Mouse (Mus musculus) MEL (cell line): ENCODE results near the gene Tex2. TPM values are rescaled to one million over a fixed set of nuclear protein-coding genes. Genes with fewer than 3 reads are reported as not detected.

Experiments used
- DNase-seq: peaks from one replicate; pipeline ENCODE4 v3.0.0; 2011; ENCODE audit warnings: low read depth, low spot score
- H3K27ac ChIP-seq: 2 replicates; pipeline ENCODE4 v1.5.1; 2012; ENCODE audit warnings: low read depth, mild to moderate bottlenecking, control low read depth, low read length, moderate library complexity; ENCODE audit not compliant: control insufficient read depth
- H3K27me3 ChIP-seq, 2 experiments: fragments of 150-350 bp in 1 of 2; sonication (generic) in 1 of 2; 2 replicates each; pipeline ENCODE4 v1.6.1; 2012; ENCODE audit warnings: low read length in 2 of 2, mild to moderate bottlenecking in 2 of 2, improper control_type of control experiment in 1 of 2, moderate library complexity in 1 of 2; ENCODE audit not compliant: insufficient read depth in 2 of 2, control insufficient read depth in 1 of 2
- H3K36me3 ChIP-seq, 2 experiments: 2 replicates each; pipeline ENCODE4 v1.6.1; 2012 to 2014; ENCODE audit warnings: low read length in 2 of 2, improper control_type of control experiment in 1 of 2, inconsistent platforms in 1 of 2, mild to moderate bottlenecking in 1 of 2; ENCODE audit not compliant: insufficient read depth in 2 of 2, control insufficient read depth in 1 of 2
- H3K4me1 ChIP-seq, 2 experiments: fragments of 150-350 bp in 1 of 2; sonication (generic) in 1 of 2; 2 replicates each; pipeline ENCODE4 v1.6.1; 2012; ENCODE audit warnings: low read length in 2 of 2, improper control_type of control experiment in 1 of 2, mild to moderate bottlenecking in 1 of 2; ENCODE audit not compliant: insufficient read depth in 2 of 2, control insufficient read depth in 1 of 2
- H3K4me3 ChIP-seq, 2 experiments: fragments of 150-350 bp in 1 of 2; sonication (generic) in 1 of 2; 2 replicates each; pipeline ENCODE4 v1.5.1; 2012; ENCODE audit warnings: low read depth in 2 of 2, low read length in 2 of 2, mild to moderate bottlenecking in 2 of 2, moderate library complexity in 2 of 2, control low read depth in 1 of 2, improper control_type of control experiment in 1 of 2; ENCODE audit not compliant: control insufficient read depth in 1 of 2, insufficient read depth in 1 of 2
- H3K79me2 ChIP-seq: 2 replicates; pipeline ENCODE4 v1.6.1; 2012; ENCODE audit warnings: mild to moderate bottlenecking, low read length, moderate library complexity; ENCODE audit not compliant: control insufficient read depth, poor library complexity, insufficient read depth
- H3K9ac ChIP-seq: 2 replicates; pipeline ENCODE4 v1.6.1; 2012; ENCODE audit warnings: low read depth, mild to moderate bottlenecking, control low read depth, low read length, moderate library complexity; ENCODE audit not compliant: control insufficient read depth, poor library complexity, severe bottlenecking
- H3K9me3 ChIP-seq: fragments of 150-350 bp; sonication (generic); replicated peaks from 2 replicates; pipeline ENCODE4 v1.6.1; 2012; ENCODE audit warnings: mild to moderate bottlenecking, low read length, improper control_type of control experiment, moderate library complexity; ENCODE audit not compliant: insufficient read depth
- BHLHE40 ChIP-seq: IDR thresholded peaks from 2 replicates; pipeline ENCODE4 v1.6.1; 2012; ENCODE audit warnings: low read depth, mild to moderate bottlenecking, inconsistent platforms, low read length, improper control_type of control experiment, borderline replicate concordance
- CHD1 ChIP-seq: IDR thresholded peaks from 2 replicates; pipeline ENCODE4 v1.6.1; 2012; ENCODE audit warnings: low read depth, mild to moderate bottlenecking, inconsistent platforms, low read length, improper control_type of control experiment
- CTCF ChIP-seq, 3 experiments: IDR thresholded peaks in 2 of 3; conservative IDR thresholded peaks in 1 of 3; 2 replicates each; pipeline ENCODE4 v1.5.1; 2011 to 2012; ENCODE audit warnings: low read length in 3 of 3, low read depth in 2 of 3, mild to moderate bottlenecking in 2 of 3, improper control_type of control experiment in 1 of 3, inconsistent platforms in 1 of 3, mixed read lengths in 1 of 3, moderate library complexity in 1 of 3; ENCODE audit not compliant: control insufficient read depth in 1 of 3, insufficient read depth in 1 of 3, poor library complexity in 1 of 3, severe bottlenecking in 1 of 3
- GABPA ChIP-seq: IDR thresholded peaks from 2 replicates; pipeline ENCODE4 v1.6.1; 2012; ENCODE audit warnings: low read depth, mild to moderate bottlenecking, inconsistent platforms, low read length, improper control_type of control experiment, moderate library complexity
- GATA1 ChIP-seq: IDR thresholded peaks from 2 replicates; pipeline ENCODE4 v1.6.1; 2011; ENCODE audit warnings: low read depth, low read length, improper control_type of control experiment
- MAZ ChIP-seq: IDR thresholded peaks from 2 replicates; pipeline ENCODE4 v1.6.1; 2012; ENCODE audit warnings: low read depth, mild to moderate bottlenecking, inconsistent platforms, low read length, improper control_type of control experiment
- MXI1 ChIP-seq: IDR thresholded peaks from 2 replicates; pipeline ENCODE4 v1.6.1; 2011; ENCODE audit warnings: mild to moderate bottlenecking, low read depth, low read length, improper control_type of control experiment
- MYB ChIP-seq: IDR thresholded peaks from 2 replicates; pipeline ENCODE4 v1.6.1; 2011; ENCODE audit warnings: mild to moderate bottlenecking, low read depth, low read length, improper control_type of control experiment
- MYC ChIP-seq: IDR thresholded peaks from 2 replicates; pipeline ENCODE4 v1.6.1; 2011; ENCODE audit warnings: low read depth, mild to moderate bottlenecking, low read length, improper control_type of control experiment, moderate library complexity
- NELFE ChIP-seq: IDR thresholded peaks from 2 replicates; pipeline ENCODE4 v1.6.1; 2011; ENCODE audit warnings: low read depth, low read length, improper control_type of control experiment
- POLR2A ChIP-seq, 2 experiments: IDR thresholded peaks; 2 replicates each; pipeline ENCODE4 v1.6.1; 2011 to 2012; ENCODE audit warnings: low read length in 2 of 2, mild to moderate bottlenecking in 2 of 2, control low read depth in 1 of 2, improper control_type of control experiment in 1 of 2, low read depth in 1 of 2, moderate library complexity in 1 of 2; ENCODE audit not compliant: control insufficient read depth in 1 of 2, insufficient read depth in 1 of 2, poor library complexity in 1 of 2
- POLR2AphosphoS2 ChIP-seq: IDR thresholded peaks from 2 replicates; pipeline ENCODE4 v1.6.1; 2011; ENCODE audit warnings: low read length, improper control_type of control experiment
- POLR2AphosphoS5 ChIP-seq: IDR thresholded peaks from 2 replicates; pipeline ENCODE4 v1.6.1; 2012; ENCODE audit warnings: low read depth, borderline replicate concordance, mild to moderate bottlenecking, inconsistent platforms, low read length, moderate library complexity, mixed read lengths
- RAD21 ChIP-seq: IDR thresholded peaks from 2 replicates; pipeline ENCODE4 v1.6.1; 2011; ENCODE audit warnings: mild to moderate bottlenecking, low read depth, low read length, improper control_type of control experiment
- SMC3 ChIP-seq: IDR thresholded peaks from 2 replicates; pipeline ENCODE4 v1.6.1; 2011; ENCODE audit warnings: low read depth, low read length, improper control_type of control experiment
- TAL1 ChIP-seq: IDR thresholded peaks from 2 replicates; pipeline ENCODE4 v1.6.1; 2012; ENCODE audit warnings: mild to moderate bottlenecking, inconsistent platforms, low read length, moderate library complexity, mixed read lengths
- TBP ChIP-seq: IDR thresholded peaks from 2 replicates; pipeline ENCODE4 v1.8.0; 2011; ENCODE audit warnings: low read depth, low read length, improper control_type of control experiment
- TCF12 ChIP-seq: IDR thresholded peaks from 2 replicates; pipeline ENCODE4 v1.6.1; 2014; ENCODE audit warnings: low read depth, mild to moderate bottlenecking, inconsistent platforms, low read length, improper control_type of control experiment, moderate library complexity
- USF1 ChIP-seq: IDR thresholded peaks from 2 replicates; pipeline ENCODE4 v1.6.1; 2014; ENCODE audit warnings: low read depth, mild to moderate bottlenecking, inconsistent platforms, low read length, improper control_type of control experiment, moderate library complexity
- USF2 ChIP-seq, 2 experiments: IDR thresholded peaks; 2 replicates each; pipeline ENCODE4 v1.6.1; 2011 to 2012; ENCODE audit warnings: improper control_type of control experiment in 2 of 2, low read length in 2 of 2, borderline replicate concordance in 1 of 2, inconsistent platforms in 1 of 2, low read depth in 1 of 2, mild to moderate bottlenecking in 1 of 2; ENCODE audit not compliant: insufficient read depth in 1 of 2
- ZC3H11A ChIP-seq: IDR thresholded peaks from 2 replicates; pipeline ENCODE4 v1.6.1; 2012; ENCODE audit warnings: low read depth, mild to moderate bottlenecking, inconsistent platforms, low read length, improper control_type of control experiment
- ZNF384 ChIP-seq: IDR thresholded peaks from 2 replicates; pipeline ENCODE4 v1.6.1; 2012; ENCODE audit warnings: low read depth, mild to moderate bottlenecking, inconsistent platforms, low read length, improper control_type of control experiment
- polyA plus RNA-seq, 2 experiments: library from polyadenylated mRNA; stranded (reverse) in 1 of 2; unstranded in 1 of 2; fragments of >175 nt in 1 of 2; fragments of >200 nt in 1 of 2; gene quantifications; 2 replicates each; pipeline versions ENCODE4 v1.2.1 to v1.2.4; 2012; ENCODE audit warnings: low replicate concordance in 2 of 2, low read depth in 1 of 2; ENCODE audit not compliant: insufficient read length in 2 of 2, insufficient read depth in 1 of 2, missing spikeins in 1 of 2
- total RNA-seq: library from RNA; depleted of rRNA; stranded (reverse); fragments of 300-350 nt; gene quantifications from 2 replicates; pipeline ENCODE4 v1.2.3, GENCODE M21; 2012

The Tex2 gene
- total and polyA plus RNA-seq, 3 experiments, result 13.7 to 24.8 TPM; not detected in 1

- no peak overlapping the region for H3K4me3 ChIP-seq
- no peak for DNase-seq
- H3K27ac ChIP-seq, result no peak overlapping the region
- no peaks in the 10 kb centered on the region for H3K79me2 ChIP-seq
- no peaks in the 10 kb centered on the region; a peak in 1 of 4 replicates for H3K36me3 ChIP-seq
- no peak overlapping the region for H3K9ac ChIP-seq
- H3K27me3 ChIP-seq, result no peaks in the 10 kb centered on the region
- TF ChIP-seq RAD21 (no peak), TBP (no peak), POLR2A (IDR thresholded peaks at IDR 0.05; ENCODE audit: control insufficient read depth in 1 of 2, insufficient read depth in 1 of 2, low read depth in 1 of 2, low read length in 2 of 2, poor library complexity in 1 of 2) (no peak), ZC3H11A (no peak), USF1 (no peak), SMC3 (no peak), MYB (no peak), TCF12 (no peak), TAL1 (no peak), GATA1 (no peak), BHLHE40 (no peak), ZNF384 (no peak), CTCF (IDR thresholded peaks at IDR 0.05 in 2 of 3, conservative IDR thresholded peaks at IDR 0.05 in 1 of 3; ENCODE audit: control insufficient read depth in 1 of 3, insufficient read depth in 1 of 3, low read depth in 2 of 3, low read length in 3 of 3, poor library complexity in 1 of 3, severe bottlenecking in 1 of 3) (no peak), POLR2AphosphoS2 (no peak), POLR2AphosphoS5 (no peak), USF2 (IDR thresholded peaks at IDR 0.05; ENCODE audit: borderline replicate concordance in 1 of 2, insufficient read depth in 1 of 2, low read depth in 1 of 2, low read length in 2 of 2) (no peak), MXI1 (no peak), GABPA (no peak), NELFE (no peak), MAZ (no peak)
- H3K9me3 ChIP-seq, result no peaks in the 10 kb centered on the region
- no peaks in the 10 kb centered on the region; a peak in 1 of 4 replicates for H3K4me1 ChIP-seq
These were observed 26.8 kb upstream of the Tex2 start for GRCm38 (mm10) chr11:106640059-106640458.

GRCm38 (mm10) chr11:106639356-106639692, 26.1 kb upstream of the Tex2 start:
- no peak for DNase-seq
- no peak overlapping the region for H3K4me3 ChIP-seq
- no peaks in the 10 kb centered on the region for H3K79me2 ChIP-seq
- H3K27ac ChIP-seq, result no peak overlapping the region
- H3K9me3 ChIP-seq, result no peaks in the 10 kb centered on the region
- no peaks in the 10 kb centered on the region for H3K27me3 ChIP-seq
- TF ChIP-seq BHLHE40 (no peak), CHD1 (no peak), MYC (no peak), ZC3H11A (no peak)
- no peaks in the 10 kb centered on the region; a peak in 1 of 4 replicates for H3K4me1 ChIP-seq
- H3K36me3 ChIP-seq, result no peaks in the 10 kb centered on the region; a peak in 1 of 4 replicates
- no peak overlapping the region for H3K9ac ChIP-seq
